Mouse (Mus musculus): ENCODE measurements around the gene Fam217b.

The Fam217b gene

DNA sequence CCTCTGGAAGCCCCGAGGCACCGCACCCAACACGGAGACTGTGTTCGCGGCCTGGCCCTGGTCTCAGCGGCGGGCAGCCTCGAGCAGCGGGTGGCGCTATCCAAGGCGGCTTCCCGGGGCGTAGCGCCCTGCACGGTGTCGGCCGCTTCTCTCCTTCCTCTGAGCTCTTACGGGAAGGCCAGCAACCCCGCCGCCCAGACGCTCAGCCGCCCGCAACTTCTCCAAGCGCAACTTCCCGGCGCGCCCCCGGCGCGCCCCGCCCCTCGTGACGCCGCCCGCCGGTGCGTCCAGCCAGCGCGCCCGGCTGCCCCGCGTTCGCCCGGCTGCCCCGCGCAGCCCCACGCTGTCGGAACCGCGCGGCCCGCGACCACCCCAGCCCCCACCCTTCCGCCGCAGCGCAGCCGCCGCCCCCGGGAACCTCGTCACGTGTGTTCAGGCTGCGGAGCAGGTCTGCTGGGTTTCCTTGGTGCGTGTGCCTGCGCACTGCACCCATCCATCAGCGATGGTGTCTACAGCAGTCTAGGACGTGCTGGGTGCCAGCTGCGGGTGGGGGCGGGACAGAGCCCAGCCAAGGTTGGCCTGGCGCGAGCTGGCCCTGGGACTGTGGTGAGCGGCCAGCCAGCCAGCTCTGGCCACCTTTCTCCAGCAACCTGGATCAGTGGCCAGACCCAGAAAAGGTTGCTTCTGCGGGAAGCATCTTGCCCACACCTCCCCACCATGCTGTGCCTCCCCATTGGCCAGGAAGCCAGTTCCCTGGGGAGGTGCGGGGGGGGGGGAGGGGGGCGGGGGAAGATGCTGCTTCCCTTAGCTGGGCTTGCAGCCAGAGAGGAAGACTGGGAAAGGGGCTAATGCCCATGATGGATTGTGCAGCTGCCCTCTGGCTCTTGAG is at the start of gene Fam217b, which contains the start of gene Ppp1r3d:
Gene Fam217b (plus strand): TSS at position 264 of the 889 bp plus-strand sequence.
Gene Ppp1r3d (minus strand): TSS at position 212 of the 889 bp plus-strand sequence.
- peak; percentile 50 for ATAC-seq (ENCODE audit: insufficient number of reproducible peaks, low FRiP score, low TSS enrichment)

DNA sequence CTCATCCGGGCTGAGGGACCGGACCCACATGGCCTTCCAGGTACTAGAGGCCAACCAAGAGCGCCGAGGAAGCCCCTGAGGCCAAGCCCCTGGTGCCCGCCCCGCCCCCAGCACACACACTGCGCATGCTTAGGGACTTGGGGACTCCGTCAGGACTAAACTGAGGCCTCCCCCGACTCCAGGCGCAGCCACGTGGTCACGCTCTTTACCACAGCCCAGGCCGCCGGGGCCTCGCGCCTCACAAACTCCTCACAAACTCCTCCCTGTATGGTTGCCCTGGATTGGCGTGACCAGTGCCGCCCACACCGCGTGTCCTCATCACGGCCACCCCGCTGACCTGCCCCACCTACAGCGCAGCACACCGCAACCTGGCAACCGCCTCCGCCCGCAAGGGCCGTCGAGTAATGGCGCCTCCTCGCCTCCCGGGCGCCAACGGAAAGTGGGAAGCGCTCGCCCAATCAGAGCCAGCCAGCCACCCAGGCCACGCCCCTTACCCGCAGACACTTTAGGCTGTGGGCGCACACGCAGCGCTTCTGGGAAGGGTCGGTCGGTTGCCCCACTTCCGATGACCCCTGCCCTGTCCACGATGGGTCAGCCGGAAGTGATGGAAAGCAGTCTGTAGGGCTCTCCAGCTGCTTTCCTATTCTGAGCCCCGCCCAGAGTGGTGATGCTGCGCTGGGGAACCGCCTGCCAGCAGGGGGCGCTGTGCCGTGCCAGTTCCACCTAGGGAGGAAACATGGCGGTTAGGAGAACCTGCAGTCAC is 7.1 kb upstream of the Fam217b start, which contains the start of gene Sycp2:
Gene Sycp2 (minus strand): TSS at position 633 of the 763 bp plus-strand sequence.
- 0 out of 2 replicates have a peak, but pooled peaks have one; percentile 40 for ATAC-seq (ENCODE audit: insufficient number of reproducible peaks, low FRiP score, low TSS enrichment)

DNA sequence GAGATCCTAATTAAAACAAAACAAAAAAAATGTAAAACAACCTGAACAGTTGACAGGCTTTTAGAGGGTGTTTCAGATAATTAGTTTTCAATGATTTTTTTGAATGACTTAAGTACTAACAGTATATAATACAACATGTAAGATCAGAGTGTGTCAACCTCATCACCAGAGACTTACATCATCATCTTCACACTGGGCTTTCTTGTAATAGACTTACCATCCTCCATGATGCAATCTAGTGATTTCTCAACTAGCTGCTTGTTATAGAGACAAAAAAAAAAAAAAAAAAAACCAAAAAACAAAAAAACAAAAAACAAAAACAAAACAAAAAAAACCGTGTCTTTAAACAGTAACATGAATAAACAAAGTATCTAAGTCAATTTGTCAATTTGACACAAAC is 5.3 kb upstream of the Fam217b start:
- no peak for ATAC-seq (ENCODE audit: insufficient number of reproducible peaks, low FRiP score, low TSS enrichment)

DNA sequence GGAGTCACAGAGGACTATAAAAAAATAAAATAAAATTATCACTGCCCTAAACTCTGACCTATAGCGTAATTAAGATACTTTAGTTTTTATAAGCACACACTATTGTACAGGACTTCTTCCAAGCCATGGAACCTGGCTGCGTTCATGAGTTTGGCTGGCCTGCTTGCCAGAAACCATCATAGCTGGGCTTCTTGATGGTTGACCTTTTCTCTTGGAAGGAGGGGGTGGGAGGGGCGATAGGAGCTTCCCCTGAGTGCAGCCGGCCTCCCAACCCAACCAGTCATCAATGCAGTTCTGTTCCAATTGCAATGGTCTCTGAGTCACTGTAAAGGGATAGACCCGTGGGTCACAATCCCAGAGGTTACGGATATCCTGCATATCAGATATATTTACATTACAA is 4.0 kb upstream of the Fam217b start:
- ATAC-seq (ENCODE audit: insufficient number of reproducible peaks, low FRiP score, low TSS enrichment): no peak

DNA sequence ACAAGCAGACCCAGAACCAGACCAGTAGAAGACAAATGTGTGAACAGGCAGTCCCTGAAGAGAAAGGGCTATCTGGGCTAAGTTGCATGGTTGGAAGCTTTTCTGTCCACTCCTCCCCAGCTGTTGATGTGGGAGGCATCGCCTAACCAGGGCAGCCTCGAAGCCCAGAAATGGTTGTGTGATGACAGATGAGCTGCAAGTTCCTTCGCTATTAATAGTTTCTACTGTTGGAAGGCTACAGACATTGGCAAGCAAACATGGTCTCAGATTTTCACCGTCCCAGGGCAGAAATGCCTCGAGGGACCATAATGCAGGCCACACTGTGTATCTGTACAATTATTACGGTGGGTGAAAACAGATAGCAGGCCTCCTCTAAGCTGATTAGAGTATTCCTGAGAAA is 1.7 kb upstream of the Fam217b start:
- no peak for ATAC-seq (ENCODE audit: insufficient number of reproducible peaks, low FRiP score, low TSS enrichment)

DNA sequence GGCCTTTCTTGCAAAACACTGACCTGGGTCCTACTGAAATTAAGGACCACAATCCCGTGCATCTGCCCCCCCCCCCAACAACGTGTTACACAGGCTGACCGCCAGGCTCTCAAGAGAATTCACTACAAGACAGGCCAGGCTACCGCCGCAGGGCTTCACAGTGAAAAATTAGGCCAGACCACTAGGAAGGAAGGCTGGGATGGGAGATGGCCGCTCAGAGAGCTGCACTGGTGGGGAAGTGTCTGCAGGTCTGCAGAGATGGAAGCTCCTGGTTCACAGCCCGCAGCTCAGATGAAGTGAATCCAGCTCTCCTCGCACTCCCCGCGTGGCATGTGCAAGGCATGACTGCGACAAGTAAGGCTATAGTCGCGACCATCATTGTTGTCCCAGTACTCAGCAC is 1.2 kb upstream of the Fam217b start:
- ATAC-seq (ENCODE audit: insufficient number of reproducible peaks, low FRiP score, low TSS enrichment): no peak

DNA sequence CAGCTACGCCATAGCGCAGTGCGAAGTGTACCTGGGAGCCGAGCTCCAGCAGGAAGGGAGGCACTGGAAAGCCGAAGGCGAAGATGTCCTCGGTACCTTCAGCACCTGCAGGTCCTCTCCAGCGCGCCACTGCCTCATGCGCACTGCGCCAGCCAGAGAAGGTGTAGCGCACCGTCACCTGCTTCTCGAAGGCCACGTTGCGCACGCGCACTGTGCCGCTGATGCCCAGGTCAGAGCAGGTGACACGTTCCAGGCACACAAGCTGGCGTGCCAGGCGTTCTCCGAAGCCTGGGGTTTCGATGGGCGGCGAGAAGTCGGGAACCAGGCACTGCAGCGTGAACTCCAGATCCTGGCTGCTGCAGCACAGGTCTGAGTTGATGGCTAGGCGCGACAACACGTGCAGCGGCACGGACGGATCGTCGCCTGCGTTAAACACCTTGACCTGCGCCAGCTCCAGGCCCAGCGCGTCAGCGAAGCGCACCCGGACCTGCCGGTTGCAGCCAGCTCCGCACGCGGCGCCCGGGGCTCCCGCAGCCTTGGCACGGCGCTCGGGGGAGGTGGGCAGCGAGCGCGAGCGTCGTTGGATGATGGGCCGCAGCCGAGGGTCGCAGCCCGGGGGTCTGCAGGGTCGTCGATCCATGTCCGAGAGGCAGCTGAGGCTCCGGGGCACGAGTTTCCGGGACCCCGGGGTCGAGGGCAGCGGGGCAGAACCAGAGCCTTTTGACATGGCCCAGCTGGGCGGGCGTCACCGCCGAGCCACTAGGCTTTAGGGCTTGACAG is 653 bp upstream of the Fam217b start:
- 0 out of 2 replicates have a peak, but pooled peaks have one; percentile 8 for ATAC-seq (ENCODE audit: insufficient number of reproducible peaks, low FRiP score, low TSS enrichment)

DNA sequence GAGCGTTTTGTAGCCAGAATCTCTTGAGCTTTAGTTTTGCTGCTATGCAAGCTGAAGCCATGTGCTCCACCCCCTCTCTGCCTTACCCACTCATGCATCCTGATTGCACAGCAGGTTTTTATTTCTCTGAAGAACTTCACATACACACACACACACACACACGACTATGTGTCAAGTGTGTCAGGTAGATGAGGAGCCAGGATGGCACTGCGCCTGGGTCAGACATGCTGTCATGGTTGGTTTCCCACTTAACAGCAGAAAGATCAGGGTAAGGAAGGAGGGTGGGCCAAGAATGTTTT is 775 bp downstream of the Fam217b start:
- no peak for ATAC-seq (ENCODE audit: insufficient number of reproducible peaks, low FRiP score, low TSS enrichment)

DNA sequence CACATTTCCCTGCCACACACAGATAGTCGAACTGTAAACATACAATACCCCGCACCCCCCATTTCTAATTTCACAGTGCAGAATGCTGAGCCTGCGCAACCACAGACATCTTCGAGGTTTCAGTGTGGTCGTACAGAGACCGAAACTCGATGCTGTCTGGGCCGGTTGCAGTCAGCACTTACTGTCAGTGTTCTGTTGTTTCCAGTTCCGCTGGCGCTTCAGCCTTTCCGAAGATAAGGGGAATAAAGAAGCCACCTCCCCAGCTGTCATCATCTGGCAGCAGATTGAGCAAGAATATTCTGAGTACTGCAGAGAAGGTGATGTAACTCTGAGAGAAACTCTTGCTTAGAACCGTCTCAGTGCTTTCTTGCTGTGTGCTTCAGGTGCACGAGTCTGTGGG is 2.1 kb downstream of the Fam217b start:
- ATAC-seq (ENCODE audit: insufficient number of reproducible peaks, low FRiP score, low TSS enrichment): no peak

DNA sequence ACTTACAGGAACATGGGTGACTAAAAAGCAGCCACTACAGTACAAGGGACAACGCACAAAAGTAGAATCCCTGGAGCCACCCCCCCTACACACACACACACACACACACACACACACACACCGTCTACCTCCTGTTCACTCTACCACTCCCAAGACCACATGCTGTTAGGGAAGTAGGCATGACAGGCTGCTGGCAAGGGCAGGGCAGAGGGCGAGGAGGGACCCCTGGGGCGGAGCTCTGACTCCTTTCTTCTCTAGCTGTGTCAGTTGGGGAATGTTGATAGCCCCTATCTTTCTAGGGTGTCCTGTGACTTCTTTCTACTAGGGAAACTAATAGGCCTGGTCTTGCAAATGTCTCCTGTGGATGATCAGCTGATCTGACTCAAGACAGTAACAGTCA is 2.6 kb downstream of the Fam217b start:
- no peak for ATAC-seq (ENCODE audit: insufficient number of reproducible peaks, low FRiP score, low TSS enrichment)

DNA sequence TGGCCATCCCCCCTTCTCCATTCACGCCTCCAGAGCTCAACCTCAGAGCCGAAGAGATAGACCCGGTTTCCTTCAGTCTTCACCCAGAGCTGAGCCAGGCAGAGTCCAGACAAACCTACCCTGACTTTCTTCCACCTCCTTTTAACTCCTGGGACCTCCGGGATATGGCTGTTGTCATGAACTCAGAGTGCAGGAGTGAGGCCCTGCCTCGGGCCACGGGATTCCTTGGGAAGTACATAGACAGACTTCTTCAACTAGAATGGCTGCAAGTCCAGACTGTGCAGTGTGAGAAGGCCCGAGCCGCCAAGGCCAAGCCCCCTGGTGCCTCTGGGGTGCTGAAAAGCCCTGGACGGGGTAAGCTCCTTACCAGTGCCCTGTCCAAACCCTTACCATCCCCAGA is 6.3 kb downstream of the Fam217b start:
- ATAC-seq (ENCODE audit: insufficient number of reproducible peaks, low FRiP score, low TSS enrichment): no peak

DNA sequence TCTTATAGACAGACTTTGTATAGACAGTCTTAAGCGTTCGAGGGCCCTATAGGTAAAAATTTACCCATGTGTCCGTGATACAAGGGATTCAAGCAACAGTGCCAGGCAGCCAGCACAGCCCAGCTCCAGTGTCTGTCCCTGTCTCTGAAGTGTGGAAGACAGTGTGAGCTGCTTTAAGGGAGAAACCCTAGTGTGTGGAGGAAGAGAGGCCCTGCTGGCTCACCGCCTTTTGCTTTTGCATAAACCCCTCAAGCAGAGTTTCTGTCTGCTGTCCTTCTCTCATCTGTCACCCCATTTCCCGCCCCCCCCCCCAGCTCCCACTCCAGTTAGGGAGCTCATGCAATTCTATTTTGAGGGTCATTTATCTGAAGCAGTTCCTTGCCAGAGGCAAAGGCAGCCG is 7.3 kb downstream of the Fam217b start:
- ATAC-seq (ENCODE audit: insufficient number of reproducible peaks, low FRiP score, low TSS enrichment): no peak

DNA sequence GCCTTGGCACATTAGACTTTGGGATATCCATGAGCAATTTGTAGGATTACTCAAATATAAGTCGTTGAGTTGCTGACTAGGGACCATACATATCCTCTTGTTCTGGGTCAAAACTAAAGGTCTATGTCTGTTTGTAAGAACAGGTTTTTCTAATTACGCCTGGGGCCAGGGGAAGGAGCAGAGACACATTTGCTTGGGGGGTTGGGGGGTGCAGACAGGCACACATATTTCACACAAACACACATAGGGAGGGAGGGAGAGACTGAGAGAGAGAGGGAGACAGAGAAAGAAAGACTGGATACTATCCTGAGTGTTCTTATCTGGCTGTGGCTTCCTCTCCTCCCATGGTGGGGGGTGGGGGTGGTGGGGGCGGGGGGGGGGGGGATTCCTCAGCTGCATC is 7.9 kb downstream of the Fam217b start:
- no peak for ATAC-seq (ENCODE audit: insufficient number of reproducible peaks, low FRiP score, low TSS enrichment)

DNA sequence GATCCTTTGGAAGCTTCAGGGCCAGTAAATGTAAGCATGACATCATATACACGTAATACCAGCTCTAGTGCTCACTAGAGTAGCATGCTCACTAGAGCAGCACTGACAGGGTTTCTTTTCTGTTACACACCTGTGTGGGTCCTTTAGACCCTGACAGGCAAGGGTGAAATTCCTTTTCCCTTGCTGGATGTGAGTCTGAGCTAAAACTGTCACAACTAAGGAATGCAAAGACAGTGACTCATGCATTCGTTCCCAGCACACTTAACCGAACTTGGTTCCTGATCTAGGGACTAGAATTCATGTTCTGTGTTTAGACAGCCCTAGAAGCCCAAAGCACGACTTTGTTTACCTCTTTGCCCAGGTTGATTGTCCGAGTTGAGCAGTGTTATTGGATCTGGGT is 8.9 kb downstream of the Fam217b start:
- no peak for ATAC-seq (ENCODE audit: insufficient number of reproducible peaks, low FRiP score, low TSS enrichment)

DNA sequence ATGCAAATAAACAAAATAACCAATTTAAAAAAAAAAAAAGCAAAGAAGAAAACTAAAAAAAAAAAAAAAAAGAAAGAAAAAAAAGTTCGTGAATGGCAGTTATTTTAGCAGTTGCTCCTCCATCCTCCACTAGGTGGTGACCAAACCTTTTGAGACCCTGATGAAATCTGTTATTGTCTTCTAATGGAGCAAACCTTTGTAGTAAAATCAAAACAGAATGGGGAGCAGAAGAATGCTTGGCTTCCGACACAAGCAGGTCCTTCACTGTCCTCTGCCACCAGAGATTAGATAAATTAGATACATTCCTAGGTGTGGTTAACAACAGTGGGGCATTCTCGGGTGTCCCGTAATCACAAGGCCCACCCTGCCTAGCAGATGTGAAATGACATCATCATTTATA is 11.9 kb downstream of the Fam217b start:
- no peak for ATAC-seq (ENCODE audit: insufficient number of reproducible peaks, low FRiP score, low TSS enrichment)

DNA sequence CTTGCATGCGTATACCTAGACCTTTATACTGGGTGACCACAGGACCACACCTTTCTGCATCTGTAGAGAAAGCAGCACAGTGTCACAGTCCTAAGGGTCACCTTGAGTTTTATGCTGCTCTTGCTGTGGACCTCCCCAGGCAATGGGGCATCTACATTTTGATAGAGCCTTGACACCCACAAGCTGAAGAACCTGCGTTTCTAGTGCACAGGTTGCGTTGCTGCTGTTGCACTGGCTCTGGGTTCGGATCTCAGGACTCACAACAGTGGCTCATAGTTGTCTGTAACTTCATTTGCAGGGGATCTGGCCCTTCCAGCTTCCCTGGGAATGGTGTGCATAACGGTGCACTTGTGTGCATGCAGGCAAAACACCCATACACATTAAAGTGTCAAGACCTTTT is 12.9 kb downstream of the Fam217b start:
- no peak for ATAC-seq (ENCODE audit: insufficient number of reproducible peaks, low FRiP score, low TSS enrichment)

DNA sequence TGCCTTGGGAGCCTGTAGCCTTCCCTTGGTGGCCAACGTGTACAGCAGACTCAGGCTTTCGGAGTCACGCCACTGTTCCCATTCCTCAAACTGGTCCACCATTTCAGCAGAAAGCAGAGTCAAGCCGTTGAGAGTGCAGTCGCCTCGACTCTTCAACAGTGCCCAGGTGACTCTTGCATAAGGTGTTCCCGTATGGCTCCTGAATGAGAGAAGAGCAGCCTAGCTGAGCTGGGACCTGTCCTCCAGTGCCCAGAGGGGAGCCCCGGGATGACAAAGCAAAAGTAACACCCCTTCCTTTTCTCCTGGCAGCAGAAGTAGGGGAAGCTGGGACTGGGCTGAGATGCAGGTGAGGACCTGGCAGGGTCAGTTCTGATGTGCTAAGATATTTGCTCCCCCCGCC is 13.9 kb downstream of the Fam217b start:
- ATAC-seq (ENCODE audit: insufficient number of reproducible peaks, low FRiP score, low TSS enrichment): no peak

DNA sequence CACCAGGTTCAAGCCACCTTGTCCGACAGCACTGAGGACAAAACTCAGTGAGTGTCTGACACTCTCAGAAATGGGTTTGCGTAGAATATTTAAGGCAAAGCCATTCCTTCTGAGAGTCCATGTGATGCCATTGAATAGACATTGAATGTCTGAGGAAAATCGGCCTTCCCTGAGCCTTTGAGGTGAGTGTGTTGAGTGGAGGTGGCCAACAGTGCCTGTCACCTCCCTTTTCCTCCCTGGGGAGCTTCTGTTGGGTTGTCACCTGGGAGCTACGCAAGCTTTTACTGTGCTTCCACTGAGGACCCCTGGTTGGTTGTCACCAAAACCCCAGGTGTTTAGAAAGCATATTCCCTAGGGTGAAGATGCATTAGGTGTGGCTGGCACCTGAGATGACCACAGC is 14.4 kb downstream of the Fam217b start:
- ATAC-seq (ENCODE audit: insufficient number of reproducible peaks, low FRiP score, low TSS enrichment): no peak

DNA sequence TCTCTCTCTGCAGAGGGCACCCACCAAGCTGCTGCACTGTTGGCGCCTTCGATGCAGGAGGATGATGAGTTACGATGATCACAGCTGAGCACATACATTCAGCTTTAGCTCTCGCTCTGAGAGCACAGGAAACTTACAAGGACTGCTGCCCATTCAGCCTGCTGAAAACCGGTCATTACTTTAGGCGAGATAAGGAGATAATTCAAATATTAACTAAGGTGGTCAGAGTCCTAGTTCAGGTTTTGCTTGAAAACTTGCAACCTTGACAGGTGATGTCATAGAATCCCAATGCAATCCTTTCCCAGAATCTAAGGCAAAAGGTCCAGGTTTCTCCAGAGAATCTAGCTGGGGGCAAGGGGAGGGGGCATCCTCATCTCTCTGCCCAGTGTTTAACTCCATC is 15.1 kb downstream of the Fam217b start:
- ATAC-seq (ENCODE audit: insufficient number of reproducible peaks, low FRiP score, low TSS enrichment): no peak

DNA sequence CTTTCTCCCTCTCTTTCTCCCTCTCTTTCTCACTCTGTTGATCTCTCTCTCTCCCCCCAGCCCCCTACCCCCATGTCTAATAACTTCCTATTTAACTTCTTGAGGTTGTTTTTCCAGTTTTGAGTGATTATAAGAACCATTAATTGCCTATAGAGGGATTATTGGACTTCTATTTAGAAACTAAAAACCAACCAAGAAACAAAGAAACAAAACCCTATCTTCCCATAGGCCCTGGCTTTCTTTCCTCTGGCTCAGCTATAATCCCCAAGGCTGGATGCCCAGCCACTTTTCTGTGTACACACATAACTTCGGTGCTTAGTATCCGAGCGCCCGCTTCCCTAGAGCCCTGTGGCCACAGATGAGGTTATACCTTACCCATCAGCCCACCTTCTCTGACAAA is 15.9 kb downstream of the Fam217b start, which contains the start of gene Cdh26:
Gene Cdh26 (plus strand): TSS at position 301 of the 400 bp plus-strand sequence.
- ATAC-seq (ENCODE audit: insufficient number of reproducible peaks, low FRiP score, low TSS enrichment): no peak

DNA sequence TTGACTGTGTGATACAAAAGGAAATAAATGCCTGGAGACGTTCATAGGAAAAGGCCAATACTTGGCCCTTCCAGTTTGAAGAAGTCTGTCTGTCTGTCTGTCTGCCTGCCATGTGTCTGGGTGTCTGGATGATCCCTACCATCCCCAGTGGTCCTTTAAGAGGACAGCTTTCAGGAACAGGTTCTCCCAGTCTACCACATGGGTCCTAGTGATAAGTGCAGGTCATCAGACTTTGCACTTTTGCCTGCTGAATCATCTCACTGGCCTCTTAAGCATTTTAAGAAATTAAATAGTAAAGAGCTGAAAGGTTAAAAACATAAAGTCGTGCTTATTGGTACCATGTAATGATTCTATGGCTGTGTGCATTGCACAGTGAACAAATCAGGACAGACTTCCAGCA is 19.2 kb downstream of the Fam217b start:
- ATAC-seq (ENCODE audit: insufficient number of reproducible peaks, low FRiP score, low TSS enrichment): no peak

All from cerebellum, adult (tissue).